Mouse (Mus musculus): ENCODE data around the gene Dact3.

GRCm38 (mm10) chr7:16879796-16880547 is 4.9 kb downstream of the Dact3 start:
- peak; percentile 39 for TF ChIP-seq EP300 (optimal IDR thresholded peaks at IDR 0.05)
- no peak for TF ChIP-seq CTCF (IDR thresholded peaks at IDR 0.05; ENCODE audit: low read depth)
